Mouse (Mus musculus) stomach, postnatal 0 days (tissue): ENCODE results near the gene Tagln2.

Experiments used
- CTCF ChIP-seq: IDR thresholded peaks from 2 replicates; pipeline ENCODE4 v1.5.1; 2016; ENCODE audit warnings: antibody characterized with exemption, low read depth, mild to moderate bottlenecking, moderate library complexity
- EP300 ChIP-seq: optimal IDR thresholded peaks from 2 replicates; pipeline ENCODE3; 2016; ENCODE audit warnings: antibody characterized with exemption

- TF ChIP-seq CTCF (no peak), EP300 (no peak)
Measured at GRCm38 (mm10) chr1:172502145-172503110, 2.6 kb downstream of the Tagln2 start.
